Mouse (Mus musculus) erythroid progenitor cell, adult 5-6 weeks (primary cell): ENCODE measurements around the gene Ak2. TPM values are rescaled to one million over a fixed set of nuclear protein-coding genes. Genes with fewer than 3 reads are reported as not detected.
A peak's percentile ranks its signal among the peaks of the same experiment; 100 is the strongest.

Experiments
- ATAC-seq: replicated peaks from 2 replicates; pipeline ENCODE4 v1.8.0; 2016; ENCODE audit warnings: moderate number of reproducible peaks, mild to moderate bottlenecking, moderate TSS enrichment, inconsistent platforms; ENCODE audit not compliant: poor library complexity, low FRiP score, severe bottlenecking
- total RNA-seq, 2 experiments: library from RNA; stranded (forward) in 1 of 2; stranded (reverse) in 1 of 2; fragments of 150-400 nt in 1 of 2; fragments of 186-747, 209-891 nt in 1 of 2; gene quantifications; 2 replicates each; pipeline versions ENCODE4 v1.2.3 to v1.2.4; 2015 to 2017; ENCODE audit warnings: low replicate concordance in 2 of 2

Gene Ak2
- 29.2 and 36.9 TPM in 2 replicates for total RNA-seq (2015; ENCODE audit: low replicate concordance)
- total RNA-seq (2017; ENCODE audit: low replicate concordance): 25.0 and 34.1 TPM in 2 replicates

GRCm38 (mm10) chr4:128991500-128992008 is at the start of gene Ak2:
Gene Ak2 (plus strand): TSS chr4:128991958.
- ATAC-seq: no peak

GRCm38 (mm10) chr4:128942346-128942745 is 49.4 kb upstream of the Ak2 start:
- no peak for ATAC-seq

GRCm38 (mm10) chr4:128946736-128947135 is 45.0 kb upstream of the Ak2 start:
- no peak for ATAC-seq

GRCm38 (mm10) chr4:128947326-128947933 is 44.3 kb upstream of the Ak2 start:
- ATAC-seq: no peak

- 0 out of 2 replicates have a peak, but pooled peaks have one; percentile 16 for ATAC-seq
These were observed 43.6 kb upstream of the Ak2 start for GRCm38 (mm10) chr4:128948137-128948674.

GRCm38 (mm10) chr4:128949470-128950005 is 42.2 kb upstream of the Ak2 start:
- ATAC-seq: no peak

- ATAC-seq: no peak
These were observed 41.3 kb upstream of the Ak2 start for GRCm38 (mm10) chr4:128950461-128950860.

GRCm38 (mm10) chr4:128953851-128954250 is 37.9 kb upstream of the Ak2 start:
- ATAC-seq: no peak

GRCm38 (mm10) chr4:128957155-128957911 is 34.4 kb upstream of the Ak2 start:
- no peak for ATAC-seq

GRCm38 (mm10) chr4:128958156-128958555 is 33.6 kb upstream of the Ak2 start:
- no peak for ATAC-seq

- no peak for ATAC-seq
These were observed 32.9 kb upstream of the Ak2 start for GRCm38 (mm10) chr4:128958849-128959248.

GRCm38 (mm10) chr4:128959676-128960075 is 32.1 kb upstream of the Ak2 start:
- ATAC-seq: no peak

GRCm38 (mm10) chr4:128961301-128962028 is 30.3 kb upstream of the Ak2 start:
- ATAC-seq: no peak

- peak; percentile 69 for ATAC-seq
These were observed 29.5 kb upstream of the Ak2 start, which contains the start of gene Azin2 for GRCm38 (mm10) chr4:128962029-128962925. Gene Azin2 (minus strand): TSS chr4:128962442.

- ATAC-seq: no peak
These were observed 28.9 kb upstream of the Ak2 start for GRCm38 (mm10) chr4:128962926-128963290.

- no peak for ATAC-seq
These were observed 25.0 kb upstream of the Ak2 start for GRCm38 (mm10) chr4:128966751-128967150.

GRCm38 (mm10) chr4:128969081-128969480 is 22.7 kb upstream of the Ak2 start:
- no peak for ATAC-seq

GRCm38 (mm10) chr4:128969607-128970416 is 21.9 kb upstream of the Ak2 start:
- ATAC-seq: no peak
